Mouse (Mus musculus) embryonic stem cell, embryonic (primary cell): Measurements from ENCODE around the gene Cmtm4.

Experiments
- CTCF ChIA-PET, 4 experiments: fragments of 300-600 bp in 2 of 4; fragments of 350-600 bp in 2 of 4; sonication (Branson Sonifier 250); formaldehyde crosslinking; loops; one replicate each; lab custom pipeline; 2022; ENCODE audit warnings: inconsistent platforms in 2 of 4; lab: Charles Lee
- POLR2A ChIA-PET, 4 experiments: fragments of 300-600 bp in 2 of 4; fragments of 350-600 bp in 2 of 4; sonication (Branson Sonifier 250); formaldehyde crosslinking; loops; one replicate each; lab custom pipeline; 2022; ENCODE audit warnings: antibody characterized with exemption in 4 of 4, inconsistent platforms in 1 of 4; lab: Charles Lee

Gene Cmtm4

DNA sequence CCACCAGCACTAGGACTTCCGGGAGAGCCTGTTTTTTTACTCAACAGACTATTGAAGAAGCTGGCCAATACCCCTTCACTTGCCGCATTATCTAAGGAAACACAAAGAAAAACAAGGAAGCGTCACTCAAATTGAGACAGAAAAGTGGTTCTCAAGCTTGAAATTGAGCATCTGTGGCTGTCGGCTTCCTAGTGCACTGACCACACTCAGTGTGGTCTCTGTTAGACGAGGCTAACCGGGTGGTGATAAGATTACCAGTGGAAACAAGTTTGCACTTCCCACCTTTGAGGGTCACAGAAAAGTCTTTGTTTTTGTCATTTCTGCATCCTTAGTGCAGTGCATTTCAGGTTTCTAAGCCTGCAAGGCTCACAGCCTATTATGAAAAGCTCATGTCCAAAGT lies 26.7 kb upstream of the Cmtm4 start:
- CTCF ChIA-PET = interaction anchor here in 3 of 4 experiments (0.7 to 1.7 kb wide), 4 partner anchors 16 to 101 kb away, joined by 3 read pairs; no protein-coding TSS in a partner anchor
- POLR2A ChIA-PET = interaction anchor here in 2 of 4 experiments (0.6 to 5.0 kb wide), 4 partner anchors 11 to 964 kb away, joined by 3 to 28 read pairs (median 4); partner anchors contain the start of gene Dync1li2 (in 1 of the 2)

DNA sequence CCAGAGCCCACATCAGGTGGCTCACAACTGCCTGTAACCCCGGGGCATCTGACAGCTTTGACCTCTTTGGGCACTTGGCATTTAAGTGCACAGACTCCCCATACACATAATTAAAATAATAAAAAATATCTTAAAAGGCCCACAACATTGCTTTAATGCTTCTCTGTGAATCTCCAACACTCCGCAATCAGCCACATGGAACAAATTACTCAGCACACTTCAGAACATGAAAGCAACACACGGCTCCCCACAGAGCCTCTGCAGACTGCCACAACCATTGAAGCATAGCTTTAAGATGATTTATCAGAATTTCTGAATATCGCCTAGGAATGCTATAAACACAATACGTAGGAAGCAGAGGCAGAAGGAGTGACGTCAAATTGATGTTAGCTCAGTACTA lies 20.4 kb upstream of the Cmtm4 start:
- CTCF ChIA-PET = no interaction called here
- POLR2A ChIA-PET = interaction anchor here in 3 of 4 experiments (0.6 to 2.2 kb wide), 8 partner anchors 9 to 756 kb away, joined by 3 to 10 read pairs (median 3); no protein-coding TSS in a partner anchor

DNA sequence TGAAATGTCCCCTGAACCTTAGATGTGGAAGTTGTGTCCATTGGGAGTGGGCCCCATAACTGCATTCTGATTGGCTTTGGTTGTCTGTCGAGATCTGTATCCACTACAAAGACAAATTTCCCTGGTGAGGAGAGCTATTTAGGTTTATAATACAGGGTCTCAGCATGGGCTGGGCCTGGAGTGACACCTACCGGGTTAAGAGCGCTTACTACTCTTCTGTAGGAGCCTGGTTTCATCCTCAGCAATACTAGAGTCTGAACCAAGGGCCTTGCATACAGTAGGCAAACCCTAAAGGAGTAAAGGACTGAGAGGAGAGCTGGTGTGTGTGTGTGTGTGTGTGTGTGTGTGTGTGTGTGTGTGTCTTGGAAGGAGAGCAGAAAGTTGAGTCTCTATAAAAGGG lies 18.6 kb upstream of the Cmtm4 start:
- ChIA-PET POLR2A (interaction anchor here in 2 of 4 experiments (0.6 to 2.2 kb wide), 9 partner anchors 13 to 268 kb away, joined by 3 to 10 read pairs (median 4); no protein-coding TSS in a partner anchor), CTCF (interaction anchor here (0.5 to 1.3 kb wide), 5 partner anchors 19 to 888 kb away, joined by 3 to 6 read pairs (median 5); no protein-coding TSS in a partner anchor)

DNA sequence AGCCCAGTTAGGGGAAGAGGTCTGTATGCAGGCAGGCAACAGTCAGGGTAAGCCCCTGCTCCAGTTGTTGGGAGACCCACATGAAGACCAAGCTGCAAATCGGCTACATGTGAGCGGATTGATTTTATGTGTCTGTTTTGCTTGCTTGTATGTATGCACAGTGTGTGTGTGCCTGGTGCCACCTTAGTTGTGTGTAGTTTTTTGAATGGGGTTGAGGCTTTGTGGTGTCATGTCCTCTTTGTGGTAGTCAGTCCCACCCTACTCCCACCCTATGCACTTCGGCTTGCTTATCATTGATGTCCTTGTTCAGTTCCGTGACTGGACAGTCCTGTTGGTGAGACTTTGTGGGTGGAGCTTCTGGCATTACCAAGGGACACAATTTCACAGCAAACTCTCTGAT lies 18.2 kb upstream of the Cmtm4 start:
- ChIA-PET POLR2A (interaction anchor here in 2 of 4 experiments (0.6 to 2.1 kb wide), 9 partner anchors 13 to 268 kb away, joined by 3 to 6 read pairs (median 4); no protein-coding TSS in a partner anchor), CTCF (interaction anchor here (0.5 to 1.3 kb wide), 4 partner anchors 70 to 889 kb away, joined by 4 to 6 read pairs (median 6); no protein-coding TSS in a partner anchor)

- POLR2A ChIA-PET = interaction anchor here in 3 of 4 experiments (0.7 to 2.1 kb wide), 7 partner anchors 12 to 86 kb away, joined by 3 to 6 read pairs (median 4); no protein-coding TSS in a partner anchor
Measured at GRCm38 (mm10) chr8:104412805-104413532, 17.4 kb upstream of the Cmtm4 start.

GRCm38 (mm10) chr8:104411972-104412371 lies 16.4 kb upstream of the Cmtm4 start:
- ChIA-PET CTCF (interaction anchor here in 1 of 4 experiments (0.8 kb wide), 1 partner anchor 22 kb away, joined by 3 read pairs; no protein-coding TSS in a partner anchor), POLR2A (interaction anchor here in 3 of 4 experiments (0.6 to 1.6 kb wide), 6 partner anchors 8 to 795 kb away, joined by 3 to 10 read pairs (median 4); no protein-coding TSS in a partner anchor)

More at GRCm38 (mm10) chr8:104412805-104413532, 17.4 kb upstream of the Cmtm4 start:
- CTCF ChIA-PET = interaction anchor here in 3 of 4 experiments (0.5 to 1.3 kb wide), 4 partner anchors 69 to 973 kb away, joined by 3 to 6 read pairs (median 4); no protein-coding TSS in a partner anchor

- CTCF ChIA-PET = interaction anchor here (0.5 to 1.3 kb wide), 5 partner anchors 21 to 68 kb away, joined by 3 to 4 read pairs (median 3); no protein-coding TSS in a partner anchor
- POLR2A ChIA-PET = interaction anchor here (0.6 to 1.6 kb wide), 9 partner anchors 8 to 794 kb away, joined by 3 to 10 read pairs (median 4); no protein-coding TSS in a partner anchor
Measured at GRCm38 (mm10) chr8:104411468-104411867, 15.9 kb upstream of the Cmtm4 start.

DNA sequence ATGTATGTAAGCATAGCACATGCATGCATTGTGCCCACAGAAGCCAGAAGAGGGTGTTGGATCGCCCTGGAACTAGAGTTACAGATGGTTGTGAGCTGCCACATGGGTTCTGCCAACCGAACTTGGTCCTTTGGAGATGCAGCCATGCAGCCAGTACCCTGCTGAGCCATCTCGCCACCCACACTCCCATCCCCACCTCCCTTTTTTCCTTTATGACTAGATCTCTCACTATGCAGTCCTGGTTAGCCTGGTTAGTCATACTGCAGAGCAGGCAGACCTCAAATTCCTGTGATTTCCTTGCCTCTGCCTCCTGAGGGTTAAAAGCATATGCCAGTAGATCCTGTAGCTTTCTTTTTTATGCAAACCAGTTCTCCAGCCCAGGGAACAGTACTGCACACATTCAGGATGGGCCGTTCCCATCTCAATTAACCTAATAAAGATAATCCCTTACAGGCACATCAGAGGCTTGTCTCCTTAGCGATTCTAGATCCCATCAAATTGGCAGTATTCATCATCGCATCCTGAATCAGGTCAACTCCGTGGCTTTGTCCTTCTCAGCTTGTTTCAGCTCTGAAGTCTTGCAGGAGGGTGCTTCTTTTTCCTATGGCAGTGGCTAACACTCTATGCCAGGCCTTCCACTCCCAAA lies 15.1 kb upstream of the Cmtm4 start:
- POLR2A ChIA-PET = interaction anchor here in 3 of 4 experiments (0.5 to 1.6 kb wide), 8 partner anchors 9 to 433 kb away, joined by 3 to 10 read pairs (median 4); no protein-coding TSS in a partner anchor
- CTCF ChIA-PET = interaction anchor here in 3 of 4 experiments (0.6 to 1.3 kb wide), 5 partner anchors 10 to 67 kb away, joined by 3 to 4 read pairs (median 3); partner anchors contain the start of gene Dync1li2 (in 1 of the 3)

- CTCF ChIA-PET = interaction anchor here in 1 of 4 experiments (1.7 kb wide), 1 partner anchor 64 kb away, joined by 4 read pairs; no protein-coding TSS in a partner anchor
- POLR2A ChIA-PET = interaction anchor here in 3 of 4 experiments (0.7 to 3.1 kb wide), 16 partner anchors 7 to 239 kb away, joined by 3 to 24 read pairs (median 4); partner anchors contain the start of gene Dync1li2 (in 2 of the 3)
Measured at GRCm38 (mm10) chr8:104408328-104409110, 12.9 kb upstream of the Cmtm4 start.

- ChIA-PET POLR2A (interaction anchor here in 3 of 4 experiments (0.7 to 3.1 kb wide), 16 partner anchors 9 to 53 kb away, joined by 3 to 24 read pairs (median 4); partner anchors contain the start of gene Dync1li2 (in 1 of the 3)), CTCF (interaction anchor here (0.7 to 2.1 kb wide), 12 partner anchors 10 to 63 kb away, joined by 3 to 7 read pairs (median 4); partner anchors contain the start of gene Dync1li2 (in 1 of the 4))
Measured at GRCm38 (mm10) chr8:104406340-104407128, 10.9 kb upstream of the Cmtm4 start.

DNA sequence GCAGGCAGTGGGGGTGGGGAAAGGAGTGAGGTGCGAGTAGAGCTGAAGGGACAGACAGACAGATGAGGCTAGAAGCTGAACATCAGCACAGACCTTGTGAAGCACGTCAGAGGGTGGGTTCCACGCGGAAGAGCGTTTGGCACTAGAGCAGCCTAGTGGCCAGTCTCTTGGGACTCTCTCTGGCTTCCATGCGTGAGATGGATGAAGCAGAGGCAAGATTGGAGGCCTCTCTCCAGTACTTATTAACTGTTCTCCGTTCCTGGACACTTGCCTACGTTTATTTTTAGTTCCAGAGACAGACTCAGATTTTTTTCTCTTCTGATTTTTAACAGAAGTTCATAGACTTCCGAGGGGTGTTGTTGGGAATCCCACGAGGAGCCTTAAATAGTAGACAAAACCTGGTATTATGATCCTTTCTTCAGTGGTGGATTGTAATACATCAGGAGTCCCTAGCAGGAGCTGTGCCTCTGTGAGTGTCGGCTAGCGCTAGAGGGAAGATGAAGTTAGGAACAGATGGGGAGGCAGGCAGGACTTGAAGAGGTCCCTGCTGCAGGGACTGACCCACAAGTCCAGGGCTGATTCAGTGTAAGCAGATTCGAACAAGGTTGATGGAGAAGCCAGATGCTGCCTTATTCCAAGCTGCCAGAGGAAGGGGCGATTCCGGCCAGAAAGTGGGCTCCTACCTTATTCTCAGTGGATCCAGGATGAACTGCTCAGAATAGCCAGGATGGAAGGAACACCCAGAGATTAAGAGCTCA lies 10.0 kb upstream of the Cmtm4 start:
- POLR2A ChIA-PET = interaction anchor here in 2 of 4 experiments (0.9 to 3.1 kb wide), 6 partner anchors 10 to 37 kb away, joined by 3 to 24 read pairs (median 3); partner anchors contain the start of gene Dync1li2 (in 1 of the 2)
- CTCF ChIA-PET = interaction anchor here (1.0 to 2.1 kb wide), 8 partner anchors 10 to 62 kb away, joined by 3 to 7 read pairs (median 5); partner anchors contain the start of gene Dync1li2 (in 1 of the 4)

GRCm38 (mm10) chr8:104403596-104403995 lies 8.0 kb upstream of the Cmtm4 start:
- ChIA-PET POLR2A (interaction anchor here in 2 of 4 experiments (0.6 to 1.2 kb wide), 3 partner anchors 59 to 64 kb away, joined by 3 read pairs; partner anchors contain the start of gene Cmtm3 (in 1 of the 2)), CTCF (interaction anchor here (0.6 to 5.1 kb wide), 13 partner anchors 23 to 311 kb away, joined by 3 to 40 read pairs (median 4); partner anchors contain the start of genes Cklf (in 1 of the 4) and Dync1li2 (in 1 of the 4))

GRCm38 (mm10) chr8:104394801-104395702 lies 555 bp downstream of the Cmtm4 start:
- ChIA-PET CTCF (interaction anchor here in 3 of 4 experiments (0.6 to 2.6 kb wide), 3 partner anchors 51 to 113 kb away, joined by 3 to 9 read pairs (median 8); no protein-coding TSS in a partner anchor), POLR2A (interaction anchor here in 2 of 4 experiments (0.6 to 2.0 kb wide), 7 partner anchors 9 to 1077 kb away, joined by 3 to 6 read pairs (median 3); partner anchors contain the start of gene Dync1li2 (in 1 of the 2))

- POLR2A ChIA-PET = interaction anchor here in 2 of 4 experiments (0.7 to 1.7 kb wide), 7 partner anchors 12 to 131 kb away, joined by 3 to 6 read pairs (median 3); no protein-coding TSS in a partner anchor
- CTCF ChIA-PET = no interaction called here
Measured at GRCm38 (mm10) chr8:104393767-104394166, 1.8 kb downstream of the Cmtm4 start.
